Mouse (Mus musculus): ENCODE measurements around the gene Npffr2.

GRCm38 (mm10) chr5:89592301-89592700, 65.1 kb downstream of the Npffr2 start:
- no peak for TF ChIP-seq CTCF (IDR thresholded peaks at IDR 0.05; ENCODE audit: low read depth)
- TF ChIP-seq EP300 (optimal IDR thresholded peaks at IDR 0.05) = no peak

All from stomach, postnatal 0 days (tissue).